Mouse (Mus musculus) lung, postnatal 0 days (tissue): ENCODE results near the gene 2900026A02Rik.

Experiments
- CTCF ChIP-seq: IDR thresholded peaks from 2 replicates; pipeline ENCODE4 v1.5.1; 2016; ENCODE audit warnings: antibody characterized with exemption, mild to moderate bottlenecking
- EP300 ChIP-seq: IDR thresholded peaks from 2 replicates; pipeline ENCODE4 v1.6.1; 2016; ENCODE audit warnings: antibody characterized with exemption, mild to moderate bottlenecking, control low read depth

GRCm38 (mm10) chr5:113040776-113041175 lies 180.3 kb downstream of the 2900026A02Rik start:
- TF ChIP-seq CTCF: no peak
- no peak for TF ChIP-seq EP300
